Mouse (Mus musculus) CH12.LX (cell line): Measurements from ENCODE around the gene Dph2. TPM values are rescaled to one million over a fixed set of nuclear protein-coding genes. Genes with fewer than 3 reads are reported as not detected.
A peak's percentile ranks its signal among the peaks of the same experiment; 100 is the strongest.

Experiments used
- DNase-seq: peaks from one replicate; pipeline ENCODE4 v3.0.0-alpha.2; 2013; ENCODE audit errors: extremely low read depth
- H3K27ac ChIP-seq: 2 replicates; pipeline ENCODE4 v1.5.1; 2012; ENCODE audit warnings: low read depth, mild to moderate bottlenecking, control low read depth, moderate library complexity; ENCODE audit not compliant: insufficient read depth
- H3K27me3 ChIP-seq: replicated peaks from 2 replicates; pipeline ENCODE3; 2012; ENCODE audit warnings: inconsistent platforms
- H3K36me3 ChIP-seq, 2 experiments: replicated peaks in 1 of 2; 2 replicates each; pipeline versions ENCODE3 to v1.6.1; 2012; ENCODE audit warnings: inconsistent platforms in 1 of 2, low read length in 1 of 2, mild to moderate bottlenecking in 1 of 2, mixed read lengths in 1 of 2, moderate library complexity in 1 of 2; ENCODE audit not compliant: control insufficient read depth in 1 of 2, insufficient read depth in 1 of 2
- H3K4me1 ChIP-seq, 2 experiments: 2 replicates each; pipeline ENCODE4 v1.6.1; 2012; ENCODE audit warnings: inconsistent platforms in 1 of 2, moderate library complexity in 1 of 2; ENCODE audit not compliant: insufficient read depth in 2 of 2, control insufficient read depth in 1 of 2
- H3K4me2 ChIP-seq: 2 replicates; pipeline ENCODE4 v1.6.1; 2012; ENCODE audit warnings: low read depth, mild to moderate bottlenecking, control low read depth; ENCODE audit not compliant: poor library complexity, insufficient read depth, severe bottlenecking
- H3K4me3 ChIP-seq, 3 experiments: fragments of 150-350 bp in 1 of 3; sonication (generic) in 1 of 3; replicated peaks in 1 of 3; 2 replicates each; pipeline versions ENCODE3 to v1.5.1; 2011 to 2012; ENCODE audit warnings: low read depth in 2 of 3, low read length in 2 of 3, mild to moderate bottlenecking in 2 of 3, moderate library complexity in 2 of 3, control low read depth in 1 of 3, improper control_type of control experiment in 1 of 3, inconsistent platforms in 1 of 3, mixed read lengths in 1 of 3; ENCODE audit not compliant: poor library complexity in 1 of 3
- H3K79me2 ChIP-seq: replicated peaks from 2 replicates; pipeline ENCODE4 v1.6.1; 2012; ENCODE audit warnings: mild to moderate bottlenecking, moderate library complexity; ENCODE audit not compliant: control insufficient read depth, poor library complexity, insufficient read depth, severe bottlenecking; ENCODE audit errors: extremely low read depth
- H3K9ac ChIP-seq: 2 replicates; pipeline ENCODE4 v1.6.1; 2012; ENCODE audit warnings: low read depth, mild to moderate bottlenecking, control low read depth, moderate library complexity; ENCODE audit not compliant: insufficient read depth
- H3K9me3 ChIP-seq: replicated peaks from 2 replicates; pipeline ENCODE3; 2012; ENCODE audit warnings: low read length, inconsistent platforms, mixed read lengths
- CTCF ChIP-seq, 2 experiments: IDR thresholded peaks in 1 of 2; conservative IDR thresholded peaks in 1 of 2; 2 replicates each; pipeline ENCODE4 v1.5.1; 2011 to 2012; ENCODE audit warnings: low read depth in 2 of 2, low read length in 2 of 2, improper control_type of control experiment in 1 of 2, inconsistent platforms in 1 of 2, mild to moderate bottlenecking in 1 of 2, moderate library complexity in 1 of 2
- E2F4 ChIP-seq: IDR thresholded peaks from 2 replicates; pipeline ENCODE4 v1.6.1; 2011; ENCODE audit warnings: low read depth, low read length, improper control_type of control experiment; ENCODE audit not compliant: insufficient replicate concordance
- ELF1 ChIP-seq: IDR thresholded peaks from 2 replicates; pipeline ENCODE4 v1.6.1; 2014; ENCODE audit warnings: low read depth, mild to moderate bottlenecking, inconsistent platforms, low read length, improper control_type of control experiment
- EP300 ChIP-seq: IDR thresholded peaks from 2 replicates; pipeline ENCODE4 v1.6.1; 2011; ENCODE audit warnings: low read length, improper control_type of control experiment
- ETS1 ChIP-seq: conservative IDR thresholded peaks from 2 replicates; pipeline ENCODE4 v1.6.1; 2012; ENCODE audit warnings: low read depth, mild to moderate bottlenecking, inconsistent platforms, low read length, improper control_type of control experiment, moderate library complexity
- GABPA ChIP-seq: IDR thresholded peaks from 2 replicates; pipeline ENCODE4 v1.6.1; 2012; ENCODE audit warnings: low read depth, low read length, improper control_type of control experiment, inconsistent platforms; ENCODE audit not compliant: insufficient replicate concordance
- HCFC1 ChIP-seq: IDR thresholded peaks from 2 replicates; pipeline ENCODE4 v1.6.1; 2012; ENCODE audit warnings: low read depth, mild to moderate bottlenecking, inconsistent platforms, low read length, improper control_type of control experiment
- IRF4 ChIP-seq: IDR thresholded peaks from 2 replicates; pipeline ENCODE4 v1.6.1; 2014; ENCODE audit warnings: low read depth, mild to moderate bottlenecking, inconsistent platforms, low read length, improper control_type of control experiment
- MAZ ChIP-seq: IDR thresholded peaks from 2 replicates; pipeline ENCODE4 v1.6.1; 2012; ENCODE audit warnings: low read depth, mild to moderate bottlenecking, inconsistent platforms, low read length, improper control_type of control experiment, moderate library complexity
- MEF2A ChIP-seq: IDR thresholded peaks from 2 replicates; pipeline ENCODE4 v1.6.1; 2014; ENCODE audit warnings: low read depth, mild to moderate bottlenecking, inconsistent platforms, low read length, improper control_type of control experiment, borderline replicate concordance
- MXI1 ChIP-seq: IDR thresholded peaks from 2 replicates; pipeline ENCODE4 v1.6.1; 2011; ENCODE audit warnings: mild to moderate bottlenecking, low read depth, low read length, improper control_type of control experiment
- PAX5 ChIP-seq: IDR thresholded peaks from 2 replicates; pipeline ENCODE4 v1.6.1; 2012; ENCODE audit warnings: low read length, inconsistent platforms, mixed read lengths
- RAD21 ChIP-seq: IDR thresholded peaks from 2 replicates; pipeline ENCODE4 v1.6.1; 2011; ENCODE audit warnings: low read depth, mild to moderate bottlenecking, low read length, improper control_type of control experiment, moderate library complexity
- RCOR1 ChIP-seq: conservative IDR thresholded peaks from 2 replicates; pipeline ENCODE4 v1.6.1; 2012; ENCODE audit warnings: low read depth, mild to moderate bottlenecking, inconsistent platforms, low read length, improper control_type of control experiment
- SMC3 ChIP-seq: IDR thresholded peaks from 2 replicates; pipeline ENCODE4 v1.6.1; 2011; ENCODE audit warnings: low read depth, low read length, improper control_type of control experiment
- TBP ChIP-seq: conservative IDR thresholded peaks from 2 replicates; pipeline ENCODE4 v1.6.1; 2011; ENCODE audit warnings: low read depth, low read length, improper control_type of control experiment
- TCF12 ChIP-seq: IDR thresholded peaks from 2 replicates; pipeline ENCODE4 v1.6.1; 2014; ENCODE audit warnings: low read depth, mild to moderate bottlenecking, inconsistent platforms, low read length, improper control_type of control experiment
- UBTF ChIP-seq: IDR thresholded peaks from 2 replicates; pipeline ENCODE4 v1.6.1; 2012; ENCODE audit warnings: low read depth, mild to moderate bottlenecking, inconsistent platforms, low read length, improper control_type of control experiment, moderate library complexity
- USF2 ChIP-seq: conservative IDR thresholded peaks from 2 replicates; pipeline ENCODE4 v1.6.1; 2011; ENCODE audit warnings: low read depth, low read length, improper control_type of control experiment
- ZKSCAN1 ChIP-seq: IDR thresholded peaks from 2 replicates; pipeline ENCODE4 v1.6.1; 2012; ENCODE audit warnings: low read depth, inconsistent platforms, low read length, improper control_type of control experiment, borderline replicate concordance
- ZMIZ1 ChIP-seq: IDR thresholded peaks from 2 replicates; pipeline ENCODE4 v1.6.1; 2012; ENCODE audit warnings: low read depth, mild to moderate bottlenecking, inconsistent platforms, low read length, improper control_type of control experiment
- ZNF384 ChIP-seq: IDR thresholded peaks from 2 replicates; pipeline ENCODE4 v1.6.1; 2012; ENCODE audit warnings: low read depth, low read length, improper control_type of control experiment, inconsistent platforms
- dilution Hi-C: fragments of 300-500 bp; cut with MboI; formaldehyde crosslinking; loops from 2 replicates; pipeline ENCODE4 v1.14.3; 2020; ENCODE audit warnings: low sequenced_read_pairs; ENCODE audit not compliant: extremely low pct_unique_long_range_greater_than_20kb, extremely low pct_ligation_motif_present
- in situ Hi-C: fragments of 300-500 bp; cut with MboI; formaldehyde crosslinking; loops from 3 replicates; pipeline ENCODE4 v1.14.3; 2019; ENCODE audit warnings: low sequenced_read_pairs, low pct_ligation_motif_present, low pct_unique_long_range_greater_than_20kb, mixed read lengths
- polyA plus RNA-seq: library from polyadenylated mRNA; unstranded; fragments of >175 nt; gene quantifications from 2 replicates; pipeline ENCODE4 v1.2.1, GENCODE M21; 2012; ENCODE audit warnings: low read depth; ENCODE audit not compliant: insufficient read length
- total RNA-seq, 2 experiments: library from RNA; depleted of rRNA; stranded (reverse); fragments of 300-350 nt in 1 of 2; fragments of >200 nt in 1 of 2; gene quantifications; 2 replicates each; pipeline ENCODE4 v1.2.3; 2012 to 2014

Dph2 gene
- total and polyA plus RNA-seq, 3 experiments: 19.8 to 21.5 (median 20.8) TPM

GRCm38 (mm10) chr4:117929391-117929881, 37.6 kb upstream of the Dph2 start, which contains the start of gene Artn:
Gene Artn, minus strand, starts transcription at chr4:117929763.
- no peak for DNase-seq
- H3K9me3 ChIP-seq: peaks cover 2% of the 10 kb centered on the region
- no peak within 1 kb of the TSS for H3K27ac ChIP-seq
- in situ Hi-C loops (loop anchor here (5.0 kb wide), 1 partner anchor 158 kb away; no protein-coding TSS in a partner anchor), dilution Hi-C loops (no loop called here)
- peaks cover 0 to 7% of the 10 kb centered on the region in 2 experiments for H3K36me3 ChIP-seq
- H3K4me3 ChIP-seq: no peak within 1 kb of the TSS
- H3K79me2 ChIP-seq: no peaks in the 10 kb centered on the region
- H3K27me3 ChIP-seq: no peaks in the 10 kb centered on the region
- 0 out of 2 replicates have a peak within 1 kb of the TSS, but pooled peaks have one; percentile 21 for H3K4me2 ChIP-seq
- no peak within 1 kb of the TSS for H3K9ac ChIP-seq
- no peak for TF ChIP-seq ZMIZ1
- TF ChIP-seq UBTF: no peak
- no peak for TF ChIP-seq MXI1
- no peak for TF ChIP-seq EP300
- no peak for TF ChIP-seq TBP
- no peak for TF ChIP-seq IRF4
- no peak for TF ChIP-seq MAZ
- TF ChIP-seq GABPA: no peak
- TF ChIP-seq RAD21: no peak
- TF ChIP-seq TCF12: no peak
- TF ChIP-seq PAX5: no peak
- no peak for TF ChIP-seq ELF1
- TF ChIP-seq HCFC1: no peak
- TF ChIP-seq ETS1: no peak
- TF ChIP-seq USF2: no peak
- TF ChIP-seq SMC3: no peak
- no peak for TF ChIP-seq E2F4
- no peak for TF ChIP-seq RCOR1
- TF ChIP-seq ZNF384: no peak
- peaks cover 2 to 15% of the 10 kb centered on the region in 2 experiments; a peak in 2 of 4 replicates for H3K4me1 ChIP-seq

- no peaks in the 10 kb centered on the region for H3K79me2 ChIP-seq
- in situ Hi-C loops: loop anchor here (5.0 kb wide), 1 partner anchor 159 kb away; no protein-coding TSS in a partner anchor
- H3K27me3 ChIP-seq: no peaks in the 10 kb centered on the region
- H3K9me3 ChIP-seq: peaks cover 2% of the 10 kb centered on the region
- DNase-seq: peak; percentile 25
- TF ChIP-seq MEF2A: no peak
- TF ChIP-seq RAD21: peak; percentile 13
- TF ChIP-seq CTCF (conservative IDR thresholded peaks at IDR 0.05 in 1 of 2, IDR thresholded peaks at IDR 0.05 in 1 of 2; ENCODE audit: low read depth in 2 of 2, low read length in 2 of 2): peak in 1 of 2 experiments; percentile 59; a peak in 2 of 4 replicates
- no peak for TF ChIP-seq ZKSCAN1
- peak; percentile 43 for TF ChIP-seq SMC3
- TF ChIP-seq, all 38 proteins: peak for 3
- H3K4me2 ChIP-seq: 0 out of 2 replicates have a peak overlapping the region, but pooled peaks have one; percentile 21
- dilution Hi-C loops: no loop called here
- H3K9ac ChIP-seq: no peak overlapping the region
- H3K4me1 ChIP-seq: peaks cover 2 to 15% of the 10 kb centered on the region in 2 experiments; a peak in 2 of 4 replicates
- H3K4me3 ChIP-seq: no peak overlapping the region
- H3K36me3 ChIP-seq: peaks cover 0 to 7% of the 10 kb centered on the region in 2 experiments
- no peak overlapping the region for H3K27ac ChIP-seq
Measured at GRCm38 (mm10) chr4:117928699-117929241, 36.9 kb upstream of the Dph2 start.
